Mouse (Mus musculus): ENCODE measurements at regions not wholly inside any gene's neighbourhood (a gene's known extent, or its start where the extent isn't known, plus 50 kb on each side); places are given as distances from the start of the nearest gene placed in this dataset.

GRCm38 (mm10) chr2:70914372-70914771 lies 88.8 kb upstream of the Tlk1 start:
- no peak for DNase-seq

GRCm38 (mm10) chr2:70909401-70909800 lies 83.9 kb upstream of the Tlk1 start:
- DNase-seq, result no peak

GRCm38 (mm10) chr2:70908579-70908978 lies 83.1 kb upstream of the Tlk1 start:
- DNase-seq, result peak in 1 of 2 experiments; percentile 15

- DNase-seq, result no peak
Measured at GRCm38 (mm10) chr2:70906216-70906615, 80.7 kb upstream of the Tlk1 start.

GRCm38 (mm10) chr2:70904429-70904828 lies 78.9 kb upstream of the Tlk1 start:
- no peak for DNase-seq

GRCm38 (mm10) chr2:70902196-70902595 lies 76.7 kb upstream of the Tlk1 start:
- DNase-seq, result no peak

- peak in 1 of 2 experiments; percentile 21 for DNase-seq
Measured at GRCm38 (mm10) chr2:70901479-70901878, 76.0 kb upstream of the Tlk1 start.

GRCm38 (mm10) chr2:70899056-70899455 lies 73.5 kb upstream of the Tlk1 start:
- no peak for DNase-seq

GRCm38 (mm10) chr2:70898396-70898795 lies 72.9 kb upstream of the Tlk1 start:
- no peak for DNase-seq

- DNase-seq, result no peak
Measured at GRCm38 (mm10) chr2:70897373-70897772, 71.8 kb upstream of the Tlk1 start.

- peak in 1 of 2 experiments; percentile 35 for DNase-seq
Measured at GRCm38 (mm10) chr2:70889522-70890100, 64.1 kb upstream of the Tlk1 start.

GRCm38 (mm10) chr2:70888840-70889469 lies 63.4 kb upstream of the Tlk1 start:
- no peak for DNase-seq

GRCm38 (mm10) chr2:70886831-70887230 lies 61.3 kb upstream of the Tlk1 start:
- no peak for DNase-seq

- DNase-seq, result no peak
Measured at GRCm38 (mm10) chr2:70885674-70886073, 60.1 kb upstream of the Tlk1 start.

- peak; percentile 35 to 50 for DNase-seq
Measured at GRCm38 (mm10) chr2:70877333-70878080, 52.0 kb upstream of the Tlk1 start.

- no peak for DNase-seq
Measured at GRCm38 (mm10) chr2:70876251-70876650, 50.7 kb upstream of the Tlk1 start.

Measured in kidney, postnatal 25 days (tissue).